Mouse (Mus musculus): ENCODE data around the gene Mlycd.

- TF ChIP-seq USF1 (IDR thresholded peaks at IDR 0.05; ENCODE audit: low read depth, low read length) (no peak), BHLHE40 (IDR thresholded peaks at IDR 0.05; ENCODE audit: low read depth, low read length) (no peak), HCFC1 (IDR thresholded peaks at IDR 0.05; ENCODE audit: low read depth, low read length) (no peak), JUND (conservative IDR thresholded peaks at IDR 0.05; ENCODE audit: low read depth, low read length) (no peak), RAD21 (IDR thresholded peaks at IDR 0.05; ENCODE audit: low read depth, low read length) (no peak), NELFE (IDR thresholded peaks at IDR 0.05; ENCODE audit: low read depth, low read length) (no peak), CTCF (conservative IDR thresholded peaks at IDR 0.05 in 1 of 2, IDR thresholded peaks at IDR 0.05 in 1 of 2; ENCODE audit: low read depth in 2 of 2, low read length in 2 of 2) (no peak), NRF1 (IDR thresholded peaks at IDR 0.05; ENCODE audit: low read depth, low read length) (no peak), POLR2A (IDR thresholded peaks at IDR 0.05; ENCODE audit: low read depth, low read length) (no peak), MAX (IDR thresholded peaks at IDR 0.05; ENCODE audit: low read length) (no peak), GABPA (IDR thresholded peaks at IDR 0.05; ENCODE audit: insufficient replicate concordance, low read depth, low read length) (no peak), EP300 (IDR thresholded peaks at IDR 0.05; ENCODE audit: low read length) (no peak)
These were observed 44.2 kb downstream of the Mlycd start for GRCm38 (mm10) chr8:119438876-119439275.
